Mouse (Mus musculus): ENCODE measurements at regions not wholly inside any gene's neighbourhood (a gene's known extent, or its start where the extent isn't known, plus 50 kb on each side); places are given as distances from the start of the nearest gene placed in this dataset.

- Histone ChIP-seq H3K27me3 (ENCODE audit: insufficient read depth, low read length) (no peaks in the 10 kb centered on the region), H3K4me2 (replicated peaks; ENCODE audit: low read depth, low read length) (no peak overlapping the region), H3K4me1 (ENCODE audit: insufficient read depth, low read length) (peaks cover 7% of the 10 kb centered on the region; the same call in 1 of the 2 replicates), H3K4me3 (ENCODE audit: low read length) (no peak overlapping the region), H3K9me3 (ENCODE audit: low read length) (0 out of 2 replicates have a peak, but pooled peaks cover 5% of the 10 kb centered on the region), H3K36me3 (ENCODE audit: insufficient read depth, low read length) (no peaks in the 10 kb centered on the region), H3K27ac (ENCODE audit: low read length) (no peak overlapping the region), H3K9ac (replicated peaks; ENCODE audit: low read length) (no peak overlapping the region)
- WGBS = 56% methylated on average over 3 of the region's 3 CpGs
- no peak for ATAC-seq (ENCODE audit: low FRiP score, low TSS enrichment)
Observed at GRCm38 (mm10) chr14:67181586-67181985, 1172.6 kb upstream of the Gulo start.

GRCm38 (mm10) chr14:67179549-67179948 lies 1170.5 kb upstream of the Gulo start:
- H3K4me2 ChIP-seq (replicated peaks; ENCODE audit: low read depth, low read length) = no peak overlapping the region
- H3K27ac ChIP-seq (ENCODE audit: low read length) = no peak overlapping the region
- no peaks in the 10 kb centered on the region for H3K36me3 ChIP-seq (ENCODE audit: insufficient read depth, low read length)
- H3K9ac ChIP-seq (replicated peaks; ENCODE audit: low read length) = no peak overlapping the region
- H3K4me1 ChIP-seq (ENCODE audit: insufficient read depth, low read length) = peaks cover 7% of the 10 kb centered on the region; the same call in 1 of the 2 replicates
- no peak for ATAC-seq (ENCODE audit: low FRiP score, low TSS enrichment)
- no peaks in the 10 kb centered on the region for H3K9me3 ChIP-seq (ENCODE audit: low read length)
- H3K4me3 ChIP-seq (ENCODE audit: low read length) = no peak overlapping the region
- H3K27me3 ChIP-seq (ENCODE audit: insufficient read depth, low read length) = no peaks in the 10 kb centered on the region

GRCm38 (mm10) chr14:67178329-67179039 lies 1169.5 kb upstream of the Gulo start:
- 45% methylated on average over 9 of the region's 9 CpGs for WGBS
- ATAC-seq (ENCODE audit: low FRiP score, low TSS enrichment) = no peak

GRCm38 (mm10) chr14:67176672-67177071 lies 1167.7 kb upstream of the Gulo start:
- no peak overlapping the region for H3K27ac ChIP-seq (ENCODE audit: low read length)
- no peaks in the 10 kb centered on the region for H3K27me3 ChIP-seq (ENCODE audit: insufficient read depth, low read length)
- H3K9me3 ChIP-seq (ENCODE audit: low read length) = no peaks in the 10 kb centered on the region
- WGBS = 74% methylated on average over 6 of the region's 6 CpGs
- no peaks in the 10 kb centered on the region for H3K36me3 ChIP-seq (ENCODE audit: insufficient read depth, low read length)
- H3K4me3 ChIP-seq (ENCODE audit: low read length) = no peak overlapping the region
- ATAC-seq (ENCODE audit: low FRiP score, low TSS enrichment) = no peak
- no peak overlapping the region for H3K9ac ChIP-seq (replicated peaks; ENCODE audit: low read length)
- H3K4me1 ChIP-seq (ENCODE audit: insufficient read depth, low read length) = peaks cover 6% of the 10 kb centered on the region; the same call in 1 of the 2 replicates
- no peak overlapping the region for H3K4me2 ChIP-seq (replicated peaks; ENCODE audit: low read depth, low read length)

More at GRCm38 (mm10) chr14:67178329-67179039, 1169.5 kb upstream of the Gulo start:
- H3K27me3 ChIP-seq (ENCODE audit: insufficient read depth, low read length) = no peaks in the 10 kb centered on the region
- H3K9me3 ChIP-seq (ENCODE audit: low read length) = no peaks in the 10 kb centered on the region
- no peak overlapping the region for H3K9ac ChIP-seq (replicated peaks; ENCODE audit: low read length)
- H3K4me2 ChIP-seq (replicated peaks; ENCODE audit: low read depth, low read length) = no peak overlapping the region
- no peak overlapping the region for H3K27ac ChIP-seq (ENCODE audit: low read length)
- H3K36me3 ChIP-seq (ENCODE audit: insufficient read depth, low read length) = no peaks in the 10 kb centered on the region
- H3K4me3 ChIP-seq (ENCODE audit: low read length) = no peak overlapping the region
- H3K4me1 ChIP-seq (ENCODE audit: insufficient read depth, low read length) = peaks cover 7% of the 10 kb centered on the region; the same call in 1 of the 2 replicates

- no peak overlapping the region for H3K4me3 ChIP-seq (ENCODE audit: low read length)
- H3K4me1 ChIP-seq (ENCODE audit: insufficient read depth, low read length) = peaks cover 3% of the 10 kb centered on the region; the same call in 1 of the 2 replicates
- no peak overlapping the region for H3K4me2 ChIP-seq (replicated peaks; ENCODE audit: low read depth, low read length)
- 75% methylated on average over 6 of the region's 6 CpGs for WGBS
- H3K27ac ChIP-seq (ENCODE audit: low read length) = no peak overlapping the region
- H3K36me3 ChIP-seq (ENCODE audit: insufficient read depth, low read length) = no peaks in the 10 kb centered on the region
- H3K9ac ChIP-seq (replicated peaks; ENCODE audit: low read length) = no peak overlapping the region
- H3K27me3 ChIP-seq (ENCODE audit: insufficient read depth, low read length) = no peaks in the 10 kb centered on the region
- no peak for ATAC-seq (ENCODE audit: low FRiP score, low TSS enrichment)
- H3K9me3 ChIP-seq (ENCODE audit: low read length) = no peaks in the 10 kb centered on the region
Observed at GRCm38 (mm10) chr14:67176100-67176499, 1167.1 kb upstream of the Gulo start.

- Histone ChIP-seq H3K36me3 (ENCODE audit: insufficient read depth, low read length) (no peaks in the 10 kb centered on the region), H3K4me3 (ENCODE audit: low read length) (no peak overlapping the region), H3K4me2 (replicated peaks; ENCODE audit: low read depth, low read length) (no peak overlapping the region), H3K27ac (ENCODE audit: low read length) (no peak overlapping the region), H3K9ac (replicated peaks; ENCODE audit: low read length) (no peak overlapping the region), H3K4me1 (ENCODE audit: insufficient read depth, low read length) (peaks cover 4% of the 10 kb centered on the region), H3K9me3 (ENCODE audit: low read length) (no peaks in the 10 kb centered on the region), H3K27me3 (ENCODE audit: insufficient read depth, low read length) (no peaks in the 10 kb centered on the region)
- WGBS = 83% methylated on average over 7 of the region's 7 CpGs
- ATAC-seq (ENCODE audit: low FRiP score, low TSS enrichment) = no peak
Observed at GRCm38 (mm10) chr14:67174929-67175328, 1165.9 kb upstream of the Gulo start.

- H3K27me3 ChIP-seq (ENCODE audit: insufficient read depth, low read length) = no peaks in the 10 kb centered on the region
- H3K4me3 ChIP-seq (ENCODE audit: low read length) = no peak overlapping the region
- H3K9me3 ChIP-seq (ENCODE audit: low read length) = no peaks in the 10 kb centered on the region
- H3K4me2 ChIP-seq (replicated peaks; ENCODE audit: low read depth, low read length) = no peak overlapping the region
- no peak overlapping the region for H3K9ac ChIP-seq (replicated peaks; ENCODE audit: low read length)
- H3K36me3 ChIP-seq (ENCODE audit: insufficient read depth, low read length) = no peaks in the 10 kb centered on the region
- H3K27ac ChIP-seq (ENCODE audit: low read length) = no peak overlapping the region
- 91% methylated on average over 6 of the region's 6 CpGs for WGBS
- H3K4me1 ChIP-seq (ENCODE audit: insufficient read depth, low read length) = peaks cover 16% of the 10 kb centered on the region
- ATAC-seq (ENCODE audit: low FRiP score, low TSS enrichment) = no peak
Observed at GRCm38 (mm10) chr14:67170801-67171200, 1161.8 kb upstream of the Gulo start.

GRCm38 (mm10) chr14:67170248-67170647 lies 1161.2 kb upstream of the Gulo start:
- no peak overlapping the region for H3K4me3 ChIP-seq (ENCODE audit: low read length)
- no peak overlapping the region for H3K9ac ChIP-seq (replicated peaks; ENCODE audit: low read length)
- H3K27ac ChIP-seq (ENCODE audit: low read length) = no peak overlapping the region
- no peaks in the 10 kb centered on the region for H3K9me3 ChIP-seq (ENCODE audit: low read length)
- WGBS = 24% methylated on average over 3 of the region's 3 CpGs
- no peaks in the 10 kb centered on the region for H3K36me3 ChIP-seq (ENCODE audit: insufficient read depth, low read length)
- H3K4me1 ChIP-seq (ENCODE audit: insufficient read depth, low read length) = peaks cover 16% of the 10 kb centered on the region
- H3K4me2 ChIP-seq (replicated peaks; ENCODE audit: low read depth, low read length) = no peak overlapping the region
- no peaks in the 10 kb centered on the region for H3K27me3 ChIP-seq (ENCODE audit: insufficient read depth, low read length)
- ATAC-seq (ENCODE audit: low FRiP score, low TSS enrichment) = 0 out of 2 replicates have a peak, but pooled peaks have one; percentile 21

- H3K27ac ChIP-seq (ENCODE audit: low read length) = peak overlapping the region; percentile 79
- no peaks in the 10 kb centered on the region for H3K36me3 ChIP-seq (ENCODE audit: insufficient read depth, low read length)
- no peaks in the 10 kb centered on the region for H3K27me3 ChIP-seq (ENCODE audit: insufficient read depth, low read length)
- no peak overlapping the region for H3K9ac ChIP-seq (replicated peaks; ENCODE audit: low read length)
- peaks cover 16% of the 10 kb centered on the region for H3K4me1 ChIP-seq (ENCODE audit: insufficient read depth, low read length)
- 9% methylated on average over 1 of the region's 1 CpGs for WGBS
- H3K4me3 ChIP-seq (ENCODE audit: low read length) = no peak overlapping the region
- H3K9me3 ChIP-seq (ENCODE audit: low read length) = no peaks in the 10 kb centered on the region
- peak; percentile 69 for ATAC-seq (ENCODE audit: low FRiP score, low TSS enrichment)
- H3K4me2 ChIP-seq (replicated peaks; ENCODE audit: low read depth, low read length) = no peak overlapping the region
Observed at GRCm38 (mm10) chr14:67169201-67169600, 1160.2 kb upstream of the Gulo start.

GRCm38 (mm10) chr14:67159996-67160395 lies 1151.0 kb upstream of the Gulo start:
- no peak overlapping the region for H3K4me2 ChIP-seq (replicated peaks; ENCODE audit: low read depth, low read length)
- H3K36me3 ChIP-seq (ENCODE audit: insufficient read depth, low read length) = no peaks in the 10 kb centered on the region
- WGBS = 79% methylated on average over 10 of the region's 10 CpGs
- H3K9me3 ChIP-seq (ENCODE audit: low read length) = no peaks in the 10 kb centered on the region
- no peak overlapping the region for H3K27ac ChIP-seq (ENCODE audit: low read length)
- ATAC-seq (ENCODE audit: low FRiP score, low TSS enrichment) = no peak
- H3K4me1 ChIP-seq (ENCODE audit: insufficient read depth, low read length) = peaks cover 12% of the 10 kb centered on the region
- no peaks in the 10 kb centered on the region for H3K27me3 ChIP-seq (ENCODE audit: insufficient read depth, low read length)
- no peak overlapping the region for H3K9ac ChIP-seq (replicated peaks; ENCODE audit: low read length)
- no peak overlapping the region for H3K4me3 ChIP-seq (ENCODE audit: low read length)
